Mouse (Mus musculus) kidney, postnatal 0 days (tissue): Measurements from ENCODE around the gene Rhox12. TPM values are rescaled to one million over a fixed set of nuclear protein-coding genes. Genes with fewer than 3 reads are reported as not detected.

Source experiments
- ATAC-seq: fragments of 200-750 bp; cut with Nextera tagmentation; replicated peaks from 2 replicates; pipeline ENCODE4 v1.8.0; 2017; ENCODE audit warnings: low read depth, moderate number of reproducible peaks, moderate TSS enrichment, moderate library complexity; ENCODE audit not compliant: low FRiP score
- DNase-seq: peaks from one replicate; pipeline ENCODE4 v3.0.0-alpha.2; 2016; ENCODE audit warnings: low spot score
- H3K27ac ChIP-seq: fragments of 300-500 bp; sonication (generic); 2 replicates; pipeline ENCODE4 v1.5.1; 2014; ENCODE audit warnings: mild to moderate bottlenecking
- H3K27me3 ChIP-seq: fragments of 300-500 bp; sonication (generic); 2 replicates; pipeline ENCODE4 v1.6.1; 2014; ENCODE audit warnings: low read length, mixed read lengths; ENCODE audit not compliant: insufficient read depth
- H3K36me3 ChIP-seq: fragments of 300-500 bp; sonication (generic); 2 replicates; pipeline ENCODE4 v1.6.1; 2014; ENCODE audit warnings: low read length, mixed read lengths; ENCODE audit not compliant: insufficient read depth
- H3K4me1 ChIP-seq: fragments of 300-500 bp; sonication (generic); replicated peaks from 2 replicates; pipeline ENCODE4 v1.6.1; 2014; ENCODE audit warnings: antibody characterized with exemption, low read length, mixed read lengths; ENCODE audit not compliant: insufficient read depth
- H3K4me2 ChIP-seq: fragments of 300-500 bp; sonication (generic); 2 replicates; pipeline ENCODE4 v1.6.1; 2014; ENCODE audit warnings: mild to moderate bottlenecking, low read length, moderate library complexity, mixed read lengths
- H3K4me3 ChIP-seq: fragments of 300-500 bp; sonication (generic); replicated peaks from 2 replicates; pipeline ENCODE4 v1.5.1; 2014; ENCODE audit warnings: low read depth, low read length
- H3K9ac ChIP-seq: fragments of 300-500 bp; sonication (generic); 2 replicates; pipeline ENCODE4 v1.6.1; 2014; ENCODE audit warnings: low read depth, low read length
- H3K9me3 ChIP-seq: fragments of 300-500 bp; sonication (generic); replicated peaks from 2 replicates; pipeline ENCODE4 v1.6.1; 2016; ENCODE audit warnings: low read length, inconsistent platforms, mixed read lengths
- CTCF ChIP-seq: IDR thresholded peaks from 2 replicates; pipeline ENCODE4 v1.5.1; 2016; ENCODE audit warnings: antibody characterized with exemption, low read depth, mild to moderate bottlenecking, moderate library complexity
- WGBS: fragments of 180-500 bp; shearing (Covaris S2); extraction: QIAGEN DNeasy Blood & Tissue Kit; methylation state at CpG from one replicate; pipeline ENCODE4 v1.1.7; 2014; 5-methylcytosine and 5-hydroxymethylcytosine counted together
- polyA plus RNA-seq: library from polyadenylated mRNA; unstranded; fragments of >200 nt; fragmentation: Nextera tagmentation; extraction: Ambion mirVana; gene quantifications from 2 replicates; pipeline ENCODE4 v1.2.1, GENCODE M21; 2015

Rhox12 gene
- polyA plus RNA-seq, 1 experiment from 2014 or later, result not detected

DNA sequence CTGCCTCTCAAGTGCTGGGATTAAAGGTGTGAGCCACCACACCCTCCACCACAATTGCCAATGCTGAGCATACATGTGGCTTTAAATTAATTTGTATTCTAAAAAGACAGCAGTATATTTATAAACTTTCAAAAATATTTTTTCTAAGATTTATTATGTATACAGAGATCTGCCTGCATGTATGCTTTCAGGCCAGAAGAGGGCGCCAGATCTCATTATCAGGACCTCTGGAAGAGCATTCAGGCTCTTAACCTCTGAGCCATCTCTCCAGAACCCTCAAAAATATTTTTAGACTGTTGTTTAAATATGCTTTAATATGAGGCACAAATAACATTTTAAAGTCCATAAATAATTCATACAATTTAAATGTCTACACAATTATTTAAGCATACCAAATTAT is 49.2 kb downstream of the Rhox12 start:
- no peaks in the 10 kb centered on the region for H3K27me3 ChIP-seq
- no peak overlapping the region for H3K9ac ChIP-seq
- no peak overlapping the region for H3K4me3 ChIP-seq
- H3K9me3 ChIP-seq, result no peaks in the 10 kb centered on the region
- DNase-seq (peak; percentile 18), ATAC-seq (no peak)
- H3K4me1 ChIP-seq, result no peaks in the 10 kb centered on the region
- no peak overlapping the region for H3K27ac ChIP-seq
- WGBS, result 5% methylated on average over 1 of the region's 1 CpGs
- no peak overlapping the region for H3K4me2 ChIP-seq
- TF ChIP-seq CTCF, result peak; percentile 60
- no peaks in the 10 kb centered on the region for H3K36me3 ChIP-seq

Other genes with a start within 250 kb of the Rhox12 start
- not detected in 2 replicates for gene Rhox8, start 232.0 kb downstream of the Rhox12 start, polyA plus RNA-seq
- gene Rhox7b, start 213.7 kb downstream of the Rhox12 start, polyA plus RNA-seq, result not detected in 2 replicates
- gene Rhox9, start 209.1 kb downstream of the Rhox12 start, polyA plus RNA-seq, result not detected in 2 replicates
- gene Btg1-ps1, start 92.1 kb downstream of the Rhox12 start, polyA plus RNA-seq, result not detected in 2 replicates
- gene Btg1-ps2, start 67.8 kb downstream of the Rhox12 start, polyA plus RNA-seq, result not detected in 2 replicates
- gene Rhox10, start 44.4 kb downstream of the Rhox12 start, polyA plus RNA-seq, result not detected in 2 replicates
- not detected in 2 replicates for gene Rhox11, start 25.8 kb downstream of the Rhox12 start, polyA plus RNA-seq
- gene Rhox13, start 10.3 kb upstream of the Rhox12 start, polyA plus RNA-seq, result not detected in 2 replicates
- gene Zbtb33, start 78.9 kb upstream of the Rhox12 start, polyA plus RNA-seq, result 3.5 and 3.6 TPM in 2 replicates
- 15.5 and 16.1 TPM in 2 replicates for gene Tmem255a, start 141.5 kb upstream of the Rhox12 start, polyA plus RNA-seq
- 0.04 TPM in 1 of 2 replicates, not detected in the other for gene Atp1b4, start 205.3 kb upstream of the Rhox12 start, polyA plus RNA-seq